Mouse (Mus musculus): ENCODE measurements around the gene Sat1. TPM values are rescaled to one million over a fixed set of nuclear protein-coding genes. Genes with fewer than 3 reads are reported as not detected.
A peak's percentile ranks its signal among the peaks of the same experiment; 100 is the strongest.

Sat1 gene
- polyA plus RNA-seq, 1 experiment = 665 TPM

DNA sequence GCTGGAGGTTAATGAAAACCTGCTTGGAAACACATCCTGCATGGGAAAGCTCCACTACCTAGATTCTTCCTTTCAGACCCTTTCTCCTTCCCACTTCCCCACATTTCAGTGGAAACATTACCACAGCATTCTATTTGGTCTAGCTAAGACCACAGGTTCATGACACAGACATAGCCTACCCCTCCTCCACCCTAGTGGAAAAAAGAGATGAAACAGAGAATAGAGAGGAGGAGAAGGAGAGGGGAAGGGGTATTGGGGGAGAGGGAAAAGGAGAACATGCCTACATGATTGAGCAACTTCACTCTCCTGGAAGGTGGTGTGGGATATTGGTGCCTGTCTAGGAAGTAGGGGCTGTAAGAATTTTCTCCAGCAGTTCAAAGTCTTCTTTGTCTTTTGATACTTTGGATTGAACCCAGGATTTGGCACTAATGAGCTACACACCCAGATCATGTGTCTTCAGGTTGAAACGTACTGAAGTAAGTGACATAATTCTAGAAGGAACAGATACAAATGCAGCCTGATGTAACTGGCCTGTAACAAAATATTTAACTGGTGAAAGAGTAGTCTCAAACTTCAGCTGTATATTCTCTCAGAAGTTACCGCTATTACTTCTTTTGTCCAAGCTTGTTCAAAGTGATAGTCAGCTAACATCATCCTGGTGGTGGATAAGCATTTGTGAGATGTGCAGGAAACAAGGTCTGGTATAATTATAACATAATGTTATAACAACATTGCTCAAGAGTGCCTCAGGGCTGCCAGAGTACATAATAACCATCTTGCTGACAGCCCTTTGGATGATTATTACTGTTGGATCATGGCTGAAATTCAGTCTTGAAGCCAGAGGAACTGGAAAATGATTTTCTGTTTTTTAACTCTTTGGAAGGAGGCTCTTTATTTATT, 13.6 kb downstream of the Sat1 start:
- H3K4me1 ChIP-seq (ENCODE audit: control insufficient read depth, insufficient read depth, low read length) = peaks cover 8% of the 10 kb centered on the region
- peak overlapping the region; percentile 19; the same call in 1 of the 2 replicates for H3K27ac ChIP-seq (ENCODE audit: insufficient read depth, low read depth, low read length)
- TF ChIP-seq CTCF (IDR thresholded peaks at IDR 0.05; ENCODE audit: low read depth, low read length) (no peak), POLR2A (IDR thresholded peaks at IDR 0.05; ENCODE audit: borderline replicate concordance, low read depth, low read length) (no peak)
- no peak overlapping the region for H3K4me3 ChIP-seq (ENCODE audit: insufficient read depth, low read length)

DNA sequence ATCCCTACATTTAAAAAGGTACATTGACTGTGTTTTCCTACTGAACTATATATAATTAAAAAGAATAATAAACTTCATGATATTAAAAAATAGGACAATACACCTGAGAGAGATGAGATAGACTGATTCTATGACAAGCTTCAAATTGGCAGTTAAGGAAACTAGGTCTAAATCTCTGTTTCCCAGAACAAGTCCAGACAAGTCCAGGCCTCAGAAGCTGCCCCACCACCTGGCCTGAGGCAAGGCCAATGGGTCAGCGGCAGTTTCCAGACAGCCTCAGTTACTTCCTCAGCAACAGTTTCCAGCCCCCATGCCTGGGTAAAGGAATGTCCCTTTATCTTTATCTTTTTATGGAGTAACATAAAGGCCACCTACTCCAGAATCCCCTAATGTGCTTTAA, 14.4 kb downstream of the Sat1 start:
- Histone ChIP-seq H3K4me1 (ENCODE audit: control insufficient read depth, insufficient read depth, low read length) (peaks cover 8% of the 10 kb centered on the region), H3K4me3 (ENCODE audit: insufficient read depth, low read length) (no peak overlapping the region), H3K27ac (ENCODE audit: insufficient read depth, low read depth, low read length) (peak overlapping the region; percentile 19)
- TF ChIP-seq POLR2A (IDR thresholded peaks at IDR 0.05; ENCODE audit: borderline replicate concordance, low read depth, low read length) = no peak
- TF ChIP-seq CTCF (IDR thresholded peaks at IDR 0.05; ENCODE audit: low read depth, low read length) = no peak

DNA sequence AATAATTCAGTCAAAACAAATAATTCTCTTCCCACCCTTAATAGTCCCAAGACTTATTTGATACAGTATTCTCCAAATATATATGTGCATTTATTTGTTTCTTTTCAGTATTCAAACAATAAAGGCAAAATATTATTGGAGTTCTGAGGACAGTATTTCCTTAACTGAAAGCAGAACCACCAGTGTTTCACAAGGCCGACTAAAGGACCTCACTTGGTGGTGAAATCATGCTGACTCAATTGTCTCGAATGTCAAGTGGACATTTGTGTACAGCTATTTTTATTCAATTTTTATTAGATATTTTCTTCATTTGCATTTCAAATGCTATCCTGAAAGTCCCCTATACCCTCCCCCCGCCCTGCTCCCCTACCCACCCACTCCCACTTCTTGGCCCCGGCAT, 21.3 kb downstream of the Sat1 start:
- no peak for TF ChIP-seq POLR2A (IDR thresholded peaks at IDR 0.05; ENCODE audit: borderline replicate concordance, low read depth, low read length)
- no peak for TF ChIP-seq CTCF (IDR thresholded peaks at IDR 0.05; ENCODE audit: low read depth, low read length)
- H3K4me1 ChIP-seq (ENCODE audit: control insufficient read depth, insufficient read depth, low read length) = peaks cover 22% of the 10 kb centered on the region
- no peak overlapping the region for H3K4me3 ChIP-seq (ENCODE audit: insufficient read depth, low read length)
- H3K27ac ChIP-seq (ENCODE audit: insufficient read depth, low read depth, low read length) = no peak overlapping the region

DNA sequence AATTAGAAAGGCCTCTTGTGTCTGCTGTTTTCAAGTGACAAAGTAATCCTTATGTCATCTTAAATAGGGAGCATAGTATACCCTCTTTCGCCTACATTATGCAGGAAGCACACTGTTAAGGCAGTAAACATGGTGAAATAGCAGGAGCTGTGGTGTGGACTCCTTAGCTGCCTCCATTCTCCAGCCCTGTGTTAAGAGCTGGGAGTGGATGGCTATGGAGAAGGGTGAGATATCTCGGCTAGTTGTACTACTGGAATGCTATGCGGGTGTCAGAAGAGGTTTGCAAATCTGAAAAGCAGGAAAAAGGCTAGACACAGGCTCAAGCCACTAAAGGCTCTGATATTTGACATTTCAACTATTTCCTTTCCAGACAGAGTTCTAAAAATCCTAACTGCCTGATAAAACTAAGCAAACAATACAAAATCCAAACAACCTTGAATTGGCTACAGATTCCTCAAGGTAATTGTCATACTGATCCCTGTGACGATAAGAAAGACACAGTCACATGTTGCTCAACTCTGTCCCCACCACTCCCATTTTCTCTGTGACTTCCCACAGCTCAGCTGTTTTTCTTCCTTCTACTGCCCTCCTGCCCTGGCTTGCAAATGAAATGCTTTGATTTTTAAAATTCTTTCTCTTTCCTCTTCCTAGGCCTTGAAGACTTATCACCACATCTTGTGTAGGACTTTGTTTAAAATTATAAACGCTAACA, 22.4 kb downstream of the Sat1 start:
- Histone ChIP-seq H3K4me1 (ENCODE audit: control insufficient read depth, insufficient read depth, low read length) (peaks cover 31% of the 10 kb centered on the region), H3K4me3 (ENCODE audit: insufficient read depth, low read length) (no peak overlapping the region), H3K27ac (ENCODE audit: insufficient read depth, low read depth, low read length) (peak overlapping the region; percentile 62)
- TF ChIP-seq CTCF (IDR thresholded peaks at IDR 0.05; ENCODE audit: low read depth, low read length) (no peak), POLR2A (IDR thresholded peaks at IDR 0.05; ENCODE audit: borderline replicate concordance, low read depth, low read length) (no peak)

DNA sequence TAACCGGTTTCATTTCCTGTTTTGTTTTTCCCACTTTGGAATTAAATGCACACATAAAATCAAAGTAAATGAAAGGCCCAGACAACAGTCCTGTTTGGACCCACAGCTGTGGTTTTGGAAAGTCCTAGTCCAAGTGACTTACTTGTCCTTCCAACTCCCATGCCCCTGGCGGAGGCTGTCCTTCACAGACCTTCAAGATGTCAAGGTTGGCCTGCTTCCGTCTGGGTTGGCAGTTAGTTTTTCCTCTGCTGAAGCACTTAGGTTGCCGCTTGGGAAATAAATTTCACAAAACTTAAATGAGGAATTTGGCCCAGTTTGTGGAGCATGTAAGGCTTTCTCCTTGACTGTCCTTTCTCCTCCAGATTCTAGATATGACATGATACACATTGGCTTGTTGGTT, 24.3 kb downstream of the Sat1 start:
- Histone ChIP-seq H3K27ac (ENCODE audit: insufficient read depth, low read depth, low read length) (peak overlapping the region; percentile 53), H3K4me3 (ENCODE audit: insufficient read depth, low read length) (no peak overlapping the region), H3K4me1 (ENCODE audit: control insufficient read depth, insufficient read depth, low read length) (peaks cover 31% of the 10 kb centered on the region)
- no peak for TF ChIP-seq CTCF (IDR thresholded peaks at IDR 0.05; ENCODE audit: low read depth, low read length)
- no peak for TF ChIP-seq POLR2A (IDR thresholded peaks at IDR 0.05; ENCODE audit: borderline replicate concordance, low read depth, low read length)

DNA sequence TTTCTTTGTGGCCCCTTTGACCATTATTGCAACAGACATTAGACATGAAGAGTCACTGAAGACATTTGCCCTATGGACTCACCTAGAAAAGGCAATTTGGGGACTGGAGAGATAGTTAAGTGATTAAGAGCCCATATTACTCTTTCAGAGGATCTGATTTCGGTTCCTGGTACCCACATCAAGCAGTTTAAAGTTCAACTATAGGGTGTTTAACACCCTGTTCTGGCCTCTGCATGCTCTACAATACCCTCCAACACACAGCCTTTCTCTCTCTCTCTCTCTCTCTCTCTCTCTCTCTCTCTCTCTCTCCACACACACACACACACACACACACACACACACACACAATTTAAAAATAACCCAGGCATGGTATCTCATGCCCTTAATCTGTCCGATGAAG, 38.6 kb downstream of the Sat1 start:
- peaks cover 22% of the 10 kb centered on the region for H3K4me1 ChIP-seq (ENCODE audit: control insufficient read depth, insufficient read depth, low read length)
- H3K27ac ChIP-seq (ENCODE audit: insufficient read depth, low read depth, low read length) = peak overlapping the region; percentile 86
- H3K4me3 ChIP-seq (ENCODE audit: insufficient read depth, low read length) = no peak overlapping the region
- TF ChIP-seq CTCF (IDR thresholded peaks at IDR 0.05; ENCODE audit: low read depth, low read length) (no peak), POLR2A (IDR thresholded peaks at IDR 0.05; ENCODE audit: borderline replicate concordance, low read depth, low read length) (no peak)

DNA sequence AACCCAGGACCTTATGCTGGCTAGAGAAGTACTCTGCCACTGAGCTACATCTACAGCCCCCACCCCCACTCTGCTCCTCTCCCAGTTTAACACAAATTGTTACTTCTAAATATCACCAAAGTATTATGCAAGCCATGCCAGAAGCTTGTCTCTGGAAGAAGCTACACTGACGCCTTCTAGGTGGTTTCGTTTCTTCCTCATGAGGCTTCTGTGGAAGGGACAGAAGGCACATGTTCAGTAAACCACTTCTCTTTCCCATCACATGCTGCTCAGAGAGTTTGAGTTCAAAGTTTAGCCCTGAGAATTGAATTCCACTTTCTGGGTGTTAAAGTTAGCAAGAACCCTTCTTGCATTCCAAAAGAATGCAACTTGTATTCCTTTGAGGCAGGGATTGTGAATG, 39.0 kb downstream of the Sat1 start:
- TF ChIP-seq POLR2A (IDR thresholded peaks at IDR 0.05; ENCODE audit: borderline replicate concordance, low read depth, low read length) = no peak
- no peak for TF ChIP-seq CTCF (IDR thresholded peaks at IDR 0.05; ENCODE audit: low read depth, low read length)
- Histone ChIP-seq H3K4me1 (ENCODE audit: control insufficient read depth, insufficient read depth, low read length) (peaks cover 22% of the 10 kb centered on the region), H3K27ac (ENCODE audit: insufficient read depth, low read depth, low read length) (peak overlapping the region; percentile 86), H3K4me3 (ENCODE audit: insufficient read depth, low read length) (no peak overlapping the region)

DNA sequence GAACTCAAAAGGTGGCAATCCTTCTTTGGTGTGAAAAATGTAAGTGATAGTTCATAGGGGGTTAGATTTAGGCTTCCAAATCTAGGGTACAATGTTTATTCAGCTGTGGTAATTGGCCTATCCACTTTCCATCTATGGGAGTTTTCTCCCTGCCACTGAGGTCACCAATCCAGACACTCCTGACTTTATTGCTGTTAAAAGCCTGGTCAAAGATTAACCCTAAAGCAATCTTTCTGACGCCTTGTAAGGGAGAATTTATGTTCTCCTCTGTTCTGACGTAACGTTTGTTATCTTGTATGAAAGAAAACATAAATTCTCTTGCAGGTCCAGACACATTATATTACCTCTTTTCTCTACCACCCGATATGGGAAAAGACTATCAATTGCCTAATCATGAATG, 40.7 kb downstream of the Sat1 start:
- TF ChIP-seq CTCF (IDR thresholded peaks at IDR 0.05; ENCODE audit: low read depth, low read length) (no peak), POLR2A (IDR thresholded peaks at IDR 0.05; ENCODE audit: borderline replicate concordance, low read depth, low read length) (no peak)
- Histone ChIP-seq H3K27ac (ENCODE audit: insufficient read depth, low read depth, low read length) (no peak overlapping the region), H3K4me1 (ENCODE audit: control insufficient read depth, insufficient read depth, low read length) (peaks cover 22% of the 10 kb centered on the region), H3K4me3 (ENCODE audit: insufficient read depth, low read length) (no peak overlapping the region)

DNA sequence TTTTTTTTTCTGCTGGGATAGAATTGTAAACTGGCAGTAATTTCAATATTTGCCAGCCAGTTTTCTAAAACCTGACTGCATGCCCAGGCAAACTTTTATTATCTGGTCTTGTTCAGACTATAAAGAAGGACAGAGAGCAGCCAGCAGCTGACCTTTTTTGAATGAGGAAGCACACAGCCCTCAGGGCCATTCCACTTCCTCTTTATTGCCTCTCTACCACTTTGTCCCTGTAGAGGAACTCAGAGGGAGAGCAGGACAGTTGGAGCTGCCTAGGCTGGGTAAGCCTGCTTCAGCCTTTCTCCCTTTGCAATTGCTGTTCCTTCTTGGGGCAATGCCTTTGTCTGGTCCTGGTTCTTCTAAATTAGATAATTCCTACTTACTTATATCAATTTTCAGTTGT, 43.9 kb downstream of the Sat1 start:
- H3K4me1 ChIP-seq (ENCODE audit: control insufficient read depth, insufficient read depth, low read length) = peaks cover 12% of the 10 kb centered on the region
- no peak for TF ChIP-seq POLR2A (IDR thresholded peaks at IDR 0.05; ENCODE audit: borderline replicate concordance, low read depth, low read length)
- no peak for TF ChIP-seq CTCF (IDR thresholded peaks at IDR 0.05; ENCODE audit: low read depth, low read length)
- H3K27ac ChIP-seq (ENCODE audit: insufficient read depth, low read depth, low read length) = peak overlapping the region; percentile 87
- H3K4me3 ChIP-seq (ENCODE audit: insufficient read depth, low read length) = no peak overlapping the region

DNA sequence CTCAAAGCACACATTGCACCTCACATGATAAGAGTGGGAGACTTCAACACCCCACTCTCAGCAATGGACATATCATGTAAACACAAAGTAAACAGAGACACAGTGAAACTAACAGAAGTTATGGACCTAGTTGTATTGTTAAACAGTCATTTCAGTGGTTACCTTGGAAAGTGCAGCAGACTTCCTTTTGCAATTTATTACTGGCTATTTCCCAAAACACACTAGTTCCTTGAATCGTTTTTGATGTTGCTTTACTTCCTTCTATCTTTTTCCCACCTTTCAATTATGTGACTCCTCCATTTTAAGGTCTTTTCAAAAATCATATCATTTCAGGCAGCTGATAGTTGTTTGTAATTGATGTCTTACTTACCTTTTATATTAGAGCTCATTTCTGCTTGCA, 44.5 kb downstream of the Sat1 start:
- TF ChIP-seq POLR2A (IDR thresholded peaks at IDR 0.05; ENCODE audit: borderline replicate concordance, low read depth, low read length) = no peak
- no peak for TF ChIP-seq CTCF (IDR thresholded peaks at IDR 0.05; ENCODE audit: low read depth, low read length)
- H3K27ac ChIP-seq (ENCODE audit: insufficient read depth, low read depth, low read length) = peak overlapping the region; percentile 37
- H3K4me3 ChIP-seq (ENCODE audit: insufficient read depth, low read length) = no peak overlapping the region
- H3K4me1 ChIP-seq (ENCODE audit: control insufficient read depth, insufficient read depth, low read length) = peaks cover 11% of the 10 kb centered on the region
